Mouse (Mus musculus): ENCODE data around the gene Ahnak2.

DNA sequence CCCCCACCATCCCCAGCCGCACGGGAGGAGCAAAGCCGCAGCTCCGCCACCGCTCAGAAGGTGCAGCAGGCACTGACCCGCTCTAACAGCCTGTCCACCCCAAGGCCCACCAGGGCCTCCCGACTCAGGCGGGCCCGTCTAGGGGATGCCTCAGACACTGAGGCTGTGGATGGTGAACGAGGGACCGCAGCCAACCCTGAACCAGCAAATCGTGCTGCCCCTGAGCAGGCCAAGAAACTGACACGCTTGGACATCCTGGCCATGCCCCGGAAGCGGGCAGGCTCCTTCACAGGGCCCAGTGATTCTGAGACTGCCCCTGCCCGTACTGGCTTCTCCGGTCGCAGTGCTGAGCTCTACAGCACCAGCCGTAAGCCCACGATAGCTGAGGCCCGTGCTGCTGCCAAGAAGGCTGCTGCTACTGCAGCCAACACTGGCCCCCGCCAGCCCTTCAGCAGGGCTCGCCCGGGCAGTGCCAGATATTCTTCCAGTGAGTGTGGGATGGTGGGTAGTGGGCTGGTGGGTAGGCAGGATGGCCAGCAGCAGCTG, 63.4 kb downstream of the Ahnak2 start:
- TF ChIP-seq CTCF (IDR thresholded peaks at IDR 0.05; ENCODE audit: low read depth) (no peak), EP300 (IDR thresholded peaks at IDR 0.05; ENCODE audit: low read depth) (no peak)

Data from liver, embryonic 14.5 days (tissue).